Mouse (Mus musculus) liver (tissue): Measurements from ENCODE around the gene Tomm34.
A peak's percentile ranks its signal among the peaks of the same experiment; 100 is the strongest.

Experiments
- DNase-seq: peaks from one replicate; pipeline ENCODE4 v3.0.0-alpha.2; 2020; ENCODE audit warnings: mixed read lengths

Gene Tomm34

GRCm38 (mm10) chr2:164070765-164071436 is at the start of gene Tomm34:
Gene Tomm34, minus strand, starts transcription at chr2:164071169.
- peak; percentile 99 for DNase-seq

- DNase-seq: no peak
Observed at GRCm38 (mm10) chr2:164119503-164119902, 48.5 kb upstream of the Tomm34 start.

- DNase-seq: no peak
Observed at GRCm38 (mm10) chr2:164115531-164115930, 44.6 kb upstream of the Tomm34 start.

GRCm38 (mm10) chr2:164114051-164114450 is 43.1 kb upstream of the Tomm34 start:
- no peak for DNase-seq

- DNase-seq: no peak
Observed at GRCm38 (mm10) chr2:164111546-164111945, 40.6 kb upstream of the Tomm34 start.

- no peak for DNase-seq
Observed at GRCm38 (mm10) chr2:164108501-164108900, 37.5 kb upstream of the Tomm34 start.

- no peak for DNase-seq
Observed at GRCm38 (mm10) chr2:164107125-164107874, 36.3 kb upstream of the Tomm34 start.

- no peak for DNase-seq
Observed at GRCm38 (mm10) chr2:164106287-164107035, 35.5 kb upstream of the Tomm34 start.

GRCm38 (mm10) chr2:164103501-164103900 is 32.5 kb upstream of the Tomm34 start:
- peak; percentile 51 for DNase-seq

- DNase-seq: no peak
Observed at GRCm38 (mm10) chr2:164102366-164102765, 31.4 kb upstream of the Tomm34 start.

GRCm38 (mm10) chr2:164101936-164102335 is 31.0 kb upstream of the Tomm34 start:
- no peak for DNase-seq

GRCm38 (mm10) chr2:164098603-164099250 is 27.8 kb upstream of the Tomm34 start:
- DNase-seq: no peak

- DNase-seq: no peak
Observed at GRCm38 (mm10) chr2:164094152-164094551, 23.2 kb upstream of the Tomm34 start.

GRCm38 (mm10) chr2:164089508-164089907 is 18.5 kb upstream of the Tomm34 start:
- DNase-seq: no peak

- DNase-seq: no peak
Observed at GRCm38 (mm10) chr2:164087416-164088017, 16.5 kb upstream of the Tomm34 start.

- DNase-seq: no peak
Observed at GRCm38 (mm10) chr2:164084342-164084700, 13.4 kb upstream of the Tomm34 start.

- DNase-seq: peak; percentile 36
Observed at GRCm38 (mm10) chr2:164083609-164084341, 12.8 kb upstream of the Tomm34 start.

GRCm38 (mm10) chr2:164082175-164082574 is 11.2 kb upstream of the Tomm34 start:
- no peak for DNase-seq

- no peak for DNase-seq
Observed at GRCm38 (mm10) chr2:164081577-164081976, 10.6 kb upstream of the Tomm34 start.

- no peak for DNase-seq
Observed at GRCm38 (mm10) chr2:164079488-164079887, 8.5 kb upstream of the Tomm34 start.

- no peak for DNase-seq
Observed at GRCm38 (mm10) chr2:164077875-164078274, 6.9 kb upstream of the Tomm34 start.

- DNase-seq: no peak
Observed at GRCm38 (mm10) chr2:164076874-164077425, 6.0 kb upstream of the Tomm34 start.
